Mouse (Mus musculus): ENCODE measurements at regions not wholly inside any gene's neighbourhood (a gene's known extent, or its start where the extent isn't known, plus 50 kb on each side); places are given as distances from the start of the nearest gene placed in this dataset.

GRCm38 (mm10) chr13:44381721-44382450, 347.4 kb upstream of the Jarid2 start:
- no peak for DNase-seq (ENCODE audit: low spot score in 2 of 2)

DNA sequence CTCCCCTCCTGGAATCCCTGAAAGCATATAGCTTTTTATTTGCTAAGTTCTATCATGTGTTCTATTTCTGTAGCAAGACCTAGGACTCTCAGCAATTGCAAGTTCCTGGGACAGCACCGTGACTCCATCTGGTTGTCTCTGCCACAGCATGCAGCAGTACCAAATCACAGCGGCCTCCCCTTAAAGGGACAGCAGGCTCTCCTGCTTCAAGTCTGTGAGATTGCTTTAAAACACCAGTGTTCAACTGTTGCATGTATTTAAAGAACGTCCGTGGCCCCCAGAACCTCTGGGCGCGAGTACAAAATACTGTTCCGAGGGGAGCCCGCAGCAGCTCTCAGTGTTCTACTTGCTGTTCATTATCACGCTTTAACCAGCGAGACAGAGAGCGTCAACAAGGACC, 346.0 kb upstream of the Jarid2 start:
- no peak for DNase-seq (ENCODE audit: low spot score in 2 of 2)

- DNase-seq (ENCODE audit: low spot score in 2 of 2) = no peak
These were observed 342.5 kb upstream of the Jarid2 start for GRCm38 (mm10) chr13:44386767-44387166.

GRCm38 (mm10) chr13:44389696-44390095, 339.6 kb upstream of the Jarid2 start:
- DNase-seq (ENCODE audit: low spot score in 2 of 2) = no peak

DNA sequence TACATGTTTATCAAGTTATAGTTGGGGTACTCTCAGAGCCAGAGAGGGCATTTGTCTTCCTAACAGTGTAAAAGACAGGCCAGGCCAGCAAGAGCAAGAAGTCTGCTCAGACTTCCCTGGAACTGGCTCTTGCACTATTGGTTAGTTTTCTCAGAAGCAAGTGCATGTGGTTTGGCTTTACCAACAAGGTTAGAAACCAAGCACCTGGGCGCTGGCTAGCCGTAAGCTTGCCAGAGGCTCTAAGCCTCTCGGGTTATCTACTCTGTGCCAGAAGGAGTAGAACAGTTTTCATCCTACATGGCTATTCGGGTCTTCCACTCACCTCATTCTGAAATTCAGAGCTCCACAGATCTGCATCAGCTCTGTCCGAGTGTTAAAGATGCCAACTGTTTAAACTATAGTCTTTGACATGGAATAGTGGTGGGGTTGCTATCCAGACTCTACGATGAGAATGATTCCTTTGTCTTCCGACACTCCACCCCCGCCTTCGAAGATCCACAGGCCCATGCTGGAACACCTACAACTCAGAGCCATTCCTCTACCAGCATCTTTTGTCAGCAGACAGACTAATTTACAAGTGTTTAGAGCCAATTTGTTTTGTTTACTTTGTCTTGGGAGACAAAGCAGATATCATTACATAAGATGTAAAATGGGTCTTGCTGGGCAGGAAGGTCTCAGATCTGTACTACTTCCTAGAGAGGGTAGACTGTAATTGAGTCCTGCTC, 338.4 kb upstream of the Jarid2 start:
- no peak for DNase-seq (ENCODE audit: low spot score in 2 of 2)

GRCm38 (mm10) chr13:44394016-44394415, 335.3 kb upstream of the Jarid2 start:
- no peak for DNase-seq (ENCODE audit: low spot score in 2 of 2)

GRCm38 (mm10) chr13:44398613-44399369, 330.5 kb upstream of the Jarid2 start:
- DNase-seq (ENCODE audit: low spot score in 2 of 2) = no peak

DNA sequence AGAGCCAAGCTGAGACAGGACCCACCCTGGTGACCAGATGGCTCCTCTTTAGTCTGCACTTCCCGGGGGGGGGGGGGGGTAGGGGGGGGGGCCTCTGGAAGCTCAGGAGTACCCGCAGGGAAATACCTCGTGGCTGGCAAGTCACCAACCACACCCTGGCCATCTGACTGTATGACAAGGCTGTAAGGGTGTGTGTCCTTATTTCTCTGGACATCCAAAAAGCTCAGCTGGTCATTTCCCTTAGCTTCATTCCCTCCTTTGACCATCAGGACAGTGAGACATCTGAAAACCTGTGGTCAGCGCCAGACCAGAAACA, 329.9 kb upstream of the Jarid2 start:
- DNase-seq (ENCODE audit: low spot score in 2 of 2) = no peak

GRCm38 (mm10) chr13:44399831-44400321, 329.4 kb upstream of the Jarid2 start:
- DNase-seq (ENCODE audit: low spot score in 2 of 2) = no peak

GRCm38 (mm10) chr13:44404010-44404575, 325.2 kb upstream of the Jarid2 start:
- DNase-seq (ENCODE audit: low spot score in 2 of 2) = no peak

DNA sequence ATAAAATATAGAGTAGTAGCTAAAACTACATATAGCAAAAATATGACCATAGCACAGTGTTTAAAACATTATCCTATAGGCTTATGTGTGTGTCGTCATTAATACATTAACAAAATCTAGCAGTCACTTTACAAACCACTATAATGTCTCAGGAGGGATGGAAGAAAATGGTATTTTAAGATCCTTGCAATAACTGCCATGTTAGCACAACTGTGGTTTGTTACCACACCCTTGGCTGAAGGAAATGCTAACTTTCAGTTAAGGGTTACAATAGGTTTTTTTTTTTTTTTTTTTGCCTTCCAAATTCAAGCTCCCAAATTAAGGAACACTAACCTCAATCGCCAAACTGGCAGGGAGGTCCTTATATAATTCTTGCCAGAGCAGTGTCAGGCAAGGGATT, 322.0 kb upstream of the Jarid2 start:
- DNase-seq (ENCODE audit: low spot score in 2 of 2) = no peak

DNA sequence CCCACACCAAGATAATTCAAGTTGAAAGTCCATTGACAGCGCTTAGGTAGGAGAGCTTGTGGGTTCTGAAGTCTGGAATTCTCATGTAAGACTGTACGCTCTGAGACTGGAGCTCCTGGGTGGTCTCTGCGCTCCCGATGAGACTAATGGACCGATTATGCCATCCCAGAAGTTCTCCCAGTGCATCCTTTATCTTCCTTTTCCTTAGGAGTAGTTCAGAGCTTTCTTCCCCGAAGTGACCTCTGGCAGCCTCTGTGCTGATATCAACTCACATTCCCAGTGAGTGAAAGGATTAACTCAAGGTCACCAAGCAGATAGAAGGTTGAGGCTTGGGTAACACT, 320.7 kb upstream of the Jarid2 start:
- no peak for DNase-seq (ENCODE audit: low spot score in 2 of 2)

GRCm38 (mm10) chr13:44408960-44409719, 320.1 kb upstream of the Jarid2 start:
- no peak for DNase-seq (ENCODE audit: low spot score in 2 of 2)

- DNase-seq (ENCODE audit: low spot score in 2 of 2) = no peak
These were observed 319.6 kb upstream of the Jarid2 start for GRCm38 (mm10) chr13:44409720-44410047.

DNA sequence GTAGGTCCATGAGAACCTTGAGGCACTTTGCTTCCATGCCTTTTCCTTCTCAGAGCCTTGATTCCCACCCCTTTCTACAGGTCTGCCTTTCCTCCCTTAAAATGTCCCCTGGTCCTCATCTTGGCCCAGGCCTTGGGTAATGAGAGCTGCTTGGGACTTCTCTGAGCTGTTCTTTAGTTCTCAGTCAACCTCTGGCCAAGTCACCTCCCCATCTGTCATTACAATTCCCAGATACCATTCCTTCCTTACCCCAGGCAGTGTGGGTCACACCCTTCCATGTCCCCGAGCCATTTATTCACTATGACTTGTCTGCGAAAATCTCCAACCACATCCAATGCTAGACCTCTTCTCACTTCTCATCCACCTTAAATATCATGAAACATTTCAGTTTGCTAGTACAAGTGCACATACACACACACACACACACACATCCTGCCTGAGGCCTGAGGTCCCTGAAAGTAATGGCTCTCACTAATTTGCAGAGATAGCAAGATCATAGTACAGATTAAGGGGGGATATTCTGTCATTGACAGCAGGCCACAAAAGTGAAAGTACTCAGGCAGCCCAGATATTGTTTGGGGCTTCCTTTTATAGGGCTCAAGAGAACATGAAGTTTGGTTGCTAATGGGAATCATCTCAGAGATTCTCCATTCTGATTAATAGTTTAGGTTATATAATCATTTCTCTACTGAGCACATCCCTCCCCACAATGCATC, 317.3 kb upstream of the Jarid2 start:
- no peak for DNase-seq (ENCODE audit: low spot score in 2 of 2)

DNA sequence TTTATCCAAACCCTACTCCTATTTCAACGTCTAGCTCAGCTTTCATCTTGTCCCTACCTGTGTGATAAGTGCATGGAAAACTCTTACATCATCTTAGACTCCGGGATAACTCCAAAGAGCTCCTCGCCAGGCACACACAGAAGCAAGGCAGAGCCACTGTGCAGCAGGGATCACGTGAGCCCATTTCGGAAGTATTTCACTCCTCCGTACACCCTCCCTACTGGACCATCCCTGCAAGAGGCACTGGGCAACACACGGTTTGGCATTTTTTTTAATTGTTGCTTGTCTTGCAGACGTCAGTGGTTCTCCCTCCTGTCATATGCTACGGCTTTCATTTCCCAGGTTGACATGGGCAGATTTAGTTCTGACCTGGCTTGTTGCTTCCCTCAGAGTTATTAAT, 316.0 kb upstream of the Jarid2 start:
- DNase-seq (ENCODE audit: low spot score in 2 of 2) = no peak

- no peak for DNase-seq (ENCODE audit: low spot score in 2 of 2)
These were observed 313.3 kb upstream of the Jarid2 start for GRCm38 (mm10) chr13:44415971-44416370.

DNA sequence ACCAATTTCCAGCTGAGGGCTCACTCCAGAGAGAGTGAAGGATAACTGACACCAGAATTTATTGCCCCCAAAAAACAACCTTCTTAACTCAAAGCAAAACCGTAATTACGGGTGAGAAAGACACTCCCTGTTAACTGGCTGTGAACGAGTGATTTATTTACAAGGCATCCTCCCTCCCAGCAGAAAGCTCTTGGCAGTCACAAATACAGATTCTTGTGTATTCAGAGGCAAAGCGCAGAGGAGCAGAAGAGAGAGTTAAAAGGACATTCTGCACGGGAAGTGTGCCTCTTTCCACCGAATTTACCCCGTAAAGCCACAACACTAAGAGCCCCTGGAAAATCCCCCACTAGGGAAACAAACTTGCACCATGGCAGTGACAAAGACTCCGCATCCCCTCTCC, 312.3 kb upstream of the Jarid2 start:
- no peak for DNase-seq (ENCODE audit: low spot score in 2 of 2)

DNA sequence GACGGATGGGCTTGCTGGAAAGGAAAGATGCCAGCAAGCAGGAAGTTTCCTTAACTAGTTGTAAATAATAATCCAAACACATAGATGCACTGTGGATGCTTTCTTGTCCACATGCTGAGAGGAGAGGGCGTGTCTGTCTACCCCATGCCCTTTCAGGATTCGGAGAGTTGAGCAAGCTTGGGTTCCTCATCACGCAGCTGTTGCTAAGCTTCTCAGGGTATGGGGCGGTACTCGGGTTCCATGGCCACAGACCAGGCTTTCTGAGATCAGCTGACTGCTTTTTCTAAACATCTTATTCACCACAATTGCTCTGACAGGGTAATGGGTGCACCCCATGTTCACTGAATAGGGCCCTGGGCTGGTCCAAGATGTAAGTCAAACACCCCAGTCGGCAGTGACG, 310.2 kb upstream of the Jarid2 start:
- DNase-seq (ENCODE audit: low spot score in 2 of 2) = no peak

- no peak for DNase-seq (ENCODE audit: low spot score in 2 of 2)
These were observed 309.6 kb upstream of the Jarid2 start for GRCm38 (mm10) chr13:44419472-44420226.
